Mouse (Mus musculus) C2C12 (cell line): ENCODE measurements around the gene Gm29797. TPM values are rescaled to one million over a fixed set of nuclear protein-coding genes. Genes with fewer than 3 reads are reported as not detected.
A peak's percentile ranks its signal among the peaks of the same experiment; 100 is the strongest.

Experiments used
- H3K27me3 ChIP-seq: one replicate; pipeline ENCODE4 v1.6.1; 2011; ENCODE audit not compliant: control insufficient read depth, insufficient read depth, insufficient read length
- H3K36me3 ChIP-seq: one replicate; pipeline ENCODE4 v1.6.1; 2011; ENCODE audit not compliant: control insufficient read depth, insufficient read depth
- H3K4me3 ChIP-seq: one replicate; pipeline ENCODE4 v1.5.1; 2011; ENCODE audit warnings: mild to moderate bottlenecking, control low read depth; ENCODE audit not compliant: poor library complexity, insufficient read depth, severe bottlenecking
- H3K79me2 ChIP-seq: one replicate; pipeline ENCODE4 v1.6.1; 2011; ENCODE audit not compliant: control insufficient read depth, insufficient read depth
- H3K79me3 ChIP-seq: one replicate; pipeline ENCODE4 v1.6.1; 2011; ENCODE audit warnings: low read depth, control low read depth
- H3ac ChIP-seq: one replicate; pipeline ENCODE3; 2011; ENCODE audit warnings: low read depth; ENCODE audit not compliant: control insufficient read depth, insufficient read length
- CEBPB ChIP-seq: IDR thresholded peaks from one replicate; pipeline ENCODE4 v1.6.1; 2011; ENCODE audit warnings: low read depth, mild to moderate bottlenecking, control low read depth, moderate library complexity
- CTCF ChIP-seq: IDR thresholded peaks from one replicate; pipeline ENCODE4 v1.5.1; 2011; ENCODE audit not compliant: control insufficient read depth, insufficient read depth, insufficient read length
- FOSL1 ChIP-seq: IDR thresholded peaks from one replicate; pipeline ENCODE4 v1.8.0; 2011; ENCODE audit warnings: mild to moderate bottlenecking, low read length; ENCODE audit not compliant: poor library complexity, insufficient read depth, severe bottlenecking
- MAX ChIP-seq: IDR thresholded peaks from one replicate; pipeline ENCODE4 v1.6.1; 2011; ENCODE audit warnings: mild to moderate bottlenecking, control low read depth
- MYOD1 ChIP-seq: IDR thresholded peaks from one replicate; pipeline ENCODE4 v1.6.1; 2011; ENCODE audit warnings: low read depth; ENCODE audit not compliant: control insufficient read depth, insufficient read length
- MYOG ChIP-seq: IDR thresholded peaks from one replicate; pipeline ENCODE4 v1.6.1; 2011; ENCODE audit not compliant: control insufficient read depth, insufficient read length; ENCODE audit errors: extremely low read depth
- USF1 ChIP-seq: IDR thresholded peaks from one replicate; pipeline ENCODE4 v1.6.1; 2011; ENCODE audit warnings: low read depth, mild to moderate bottlenecking, control low read depth, moderate library complexity
- polyA plus RNA-seq: library from polyadenylated mRNA; unstranded; fragments of >200 nt; fragmentation: generic; extraction: Trizol; gene quantifications from one replicate; pipeline ENCODE4 v1.2.1, GENCODE M21; 2012; ENCODE audit warnings: missing spikeins

Gm29797 gene
- polyA plus RNA-seq, 1 experiment: 0.05 TPM

GRCm38 (mm10) chr2:181680716-181681117 is 23.9 kb downstream of the Gm29797 start:
- Histone ChIP-seq H3K79me3 (no peaks in the 10 kb centered on the region), H3K79me2 (no peaks in the 10 kb centered on the region), H3ac (peak overlapping the region; percentile 93), H3K27me3 (no peaks in the 10 kb centered on the region), H3K4me3 (peak overlapping the region; percentile 31), H3K36me3 (no peaks in the 10 kb centered on the region)
- TF ChIP-seq CTCF: no peak
- no peak for TF ChIP-seq MYOG
- TF ChIP-seq USF1: no peak
- no peak for TF ChIP-seq CEBPB
- no peak for TF ChIP-seq MAX
- TF ChIP-seq MYOD1: no peak
- no peak for TF ChIP-seq FOSL1

GRCm38 (mm10) chr2:181681978-181682377 is 25.1 kb downstream of the Gm29797 start:
- no peak overlapping the region for H3K4me3 ChIP-seq
- H3K79me2 ChIP-seq: no peaks in the 10 kb centered on the region
- H3ac ChIP-seq: no peak overlapping the region
- no peaks in the 10 kb centered on the region for H3K79me3 ChIP-seq
- no peak for TF ChIP-seq MAX
- no peak for TF ChIP-seq MYOG
- TF ChIP-seq CEBPB: no peak
- TF ChIP-seq FOSL1: no peak
- no peak for TF ChIP-seq MYOD1
- no peaks in the 10 kb centered on the region for H3K36me3 ChIP-seq
- H3K27me3 ChIP-seq: no peaks in the 10 kb centered on the region

- H3ac ChIP-seq: no peak overlapping the region
- no peaks in the 10 kb centered on the region for H3K36me3 ChIP-seq
- H3K27me3 ChIP-seq: no peaks in the 10 kb centered on the region
- no peaks in the 10 kb centered on the region for H3K79me3 ChIP-seq
- no peak overlapping the region for H3K4me3 ChIP-seq
- H3K79me2 ChIP-seq: no peaks in the 10 kb centered on the region
- TF ChIP-seq CTCF (no peak), FOSL1 (no peak), USF1 (no peak), MYOG (no peak), MYOD1 (no peak), CEBPB (no peak), MAX (no peak)
These were observed 26.5 kb downstream of the Gm29797 start for GRCm38 (mm10) chr2:181683381-181683780.

- no peaks in the 10 kb centered on the region for H3K36me3 ChIP-seq
- H3K27me3 ChIP-seq: no peaks in the 10 kb centered on the region
- H3ac ChIP-seq: no peak overlapping the region
- no peak overlapping the region for H3K4me3 ChIP-seq
- no peaks in the 10 kb centered on the region for H3K79me3 ChIP-seq
- H3K79me2 ChIP-seq: no peaks in the 10 kb centered on the region
- TF ChIP-seq MYOD1 (no peak), CEBPB (no peak), MYOG (no peak), FOSL1 (no peak), MAX (no peak), USF1 (no peak), CTCF (no peak)
These were observed 27.9 kb downstream of the Gm29797 start for GRCm38 (mm10) chr2:181684713-181685112.

GRCm38 (mm10) chr2:181685686-181686085 is 28.9 kb downstream of the Gm29797 start:
- H3K27me3 ChIP-seq: no peaks in the 10 kb centered on the region
- TF ChIP-seq FOSL1 (no peak), MYOG (no peak), CTCF (no peak)
- H3K36me3 ChIP-seq: no peaks in the 10 kb centered on the region
- H3ac ChIP-seq: no peak overlapping the region
- no peaks in the 10 kb centered on the region for H3K79me3 ChIP-seq
- no peaks in the 10 kb centered on the region for H3K79me2 ChIP-seq
- H3K4me3 ChIP-seq: no peak overlapping the region

GRCm38 (mm10) chr2:181687586-181687985 is 30.8 kb downstream of the Gm29797 start:
- Histone ChIP-seq H3K79me2 (peaks cover 13% of the 10 kb centered on the region), H3K79me3 (peaks cover 9% of the 10 kb centered on the region), H3K27me3 (no peaks in the 10 kb centered on the region), H3K4me3 (no peak overlapping the region), H3ac (no peak overlapping the region), H3K36me3 (no peaks in the 10 kb centered on the region)
- TF ChIP-seq CTCF: no peak
- no peak for TF ChIP-seq CEBPB
